Mouse (Mus musculus): Measurements from ENCODE around the gene Alg1. TPM values are rescaled to one million over a fixed set of nuclear protein-coding genes. Genes with fewer than 3 reads are reported as not detected.

Alg1 gene
- total and polyA plus RNA-seq, 2 experiments: 24.7 to 46.1 TPM

GRCm38 (mm10) chr16:5202681-5203080, 30.7 kb upstream of the Alg1 start:
- TF ChIP-seq POLR2A (IDR thresholded peaks at IDR 0.05; ENCODE audit: extremely low read depth, insufficient read depth, low read length): no peak
- peak; percentile 71 for TF ChIP-seq CTCF (IDR thresholded peaks at IDR 0.05; ENCODE audit: low read depth, low read length)
- Histone ChIP-seq H3K4me1 (ENCODE audit: control insufficient read depth, insufficient read depth, low read length) (peaks cover 5% of the 10 kb centered on the region), H3K4me3 (ENCODE audit: insufficient read depth, low read depth, low read length) (peak overlapping the region; percentile 99), H3K27ac (replicated peaks; ENCODE audit: insufficient read depth, low read depth, low read length) (peak overlapping the region; percentile 66), H3K79me2 (ENCODE audit: control insufficient read depth, insufficient read depth, low read length) (0 out of 2 replicates have a peak, but pooled peaks cover 3% of the 10 kb centered on the region), H3K36me3 (ENCODE audit: control insufficient read depth, insufficient read depth, low read length) (peaks cover 12% of the 10 kb centered on the region), H3K9ac (ENCODE audit: low read depth, low read length) (no peak overlapping the region; the same call in 1 of the 2 replicates), H3K27me3 (ENCODE audit: control insufficient read depth, insufficient read depth, low read length) (no peaks in the 10 kb centered on the region)
- 3% methylated on average over 4 of the region's 4 CpGs for WGBS
- peak; percentile 64 for DNase-seq (ENCODE audit: extremely low read depth, low read depth, low spot score)

GRCm38 (mm10) chr16:5203200-5203599, 30.2 kb upstream of the Alg1 start:
- peak overlapping the region; percentile 66 for H3K27ac ChIP-seq (replicated peaks; ENCODE audit: insufficient read depth, low read depth, low read length)
- DNase-seq (ENCODE audit: extremely low read depth, low read depth, low spot score): no peak

GRCm38 (mm10) chr16:5203668-5204433, 29.6 kb upstream of the Alg1 start, which contains the start of gene Nagpa:
Nagpa (minus strand) TSS chr16:5204012.
- TF ChIP-seq POLR2A (IDR thresholded peaks at IDR 0.05; ENCODE audit: extremely low read depth, insufficient read depth, low read length): peak; percentile 55
- TF ChIP-seq CTCF (IDR thresholded peaks at IDR 0.05; ENCODE audit: low read depth, low read length): no peak
- Histone ChIP-seq H3K27ac (replicated peaks; ENCODE audit: insufficient read depth, low read depth, low read length) (peak within 1 kb of the TSS; percentile 66), H3K4me1 (ENCODE audit: control insufficient read depth, insufficient read depth, low read length) (peaks cover 5% of the 10 kb centered on the region), H3K4me3 (ENCODE audit: insufficient read depth, low read depth, low read length) (peak within 1 kb of the TSS; percentile 99), H3K9ac (ENCODE audit: low read depth, low read length) (peak within 1 kb of the TSS; percentile 96), H3K79me2 (ENCODE audit: control insufficient read depth, insufficient read depth, low read length) (0 out of 2 replicates have a peak, but pooled peaks cover 3% of the 10 kb centered on the region), H3K36me3 (ENCODE audit: control insufficient read depth, insufficient read depth, low read length) (peaks cover 7% of the 10 kb centered on the region), H3K27me3 (ENCODE audit: control insufficient read depth, insufficient read depth, low read length) (no peaks in the 10 kb centered on the region)
- 4% methylated on average over 40 of the region's 40 CpGs for WGBS
- peak; percentile 62 for DNase-seq (ENCODE audit: extremely low read depth, low read depth, low spot score)

More at GRCm38 (mm10) chr16:5203200-5203599, 30.2 kb upstream of the Alg1 start:
- WGBS: under 1% methylated on average over 36 of the region's 36 CpGs
- Histone ChIP-seq H3K4me3 (ENCODE audit: insufficient read depth, low read depth, low read length) (peak overlapping the region; percentile 99), H3K79me2 (ENCODE audit: control insufficient read depth, insufficient read depth, low read length) (0 out of 2 replicates have a peak, but pooled peaks cover 3% of the 10 kb centered on the region), H3K9ac (ENCODE audit: low read depth, low read length) (peak overlapping the region; percentile 96), H3K4me1 (ENCODE audit: control insufficient read depth, insufficient read depth, low read length) (peaks cover 5% of the 10 kb centered on the region), H3K27me3 (ENCODE audit: control insufficient read depth, insufficient read depth, low read length) (no peaks in the 10 kb centered on the region), H3K36me3 (ENCODE audit: control insufficient read depth, insufficient read depth, low read length) (peaks cover 8% of the 10 kb centered on the region)
- TF ChIP-seq POLR2A (IDR thresholded peaks at IDR 0.05; ENCODE audit: extremely low read depth, insufficient read depth, low read length) (no peak), CTCF (IDR thresholded peaks at IDR 0.05; ENCODE audit: low read depth, low read length) (no peak)

DNA sequence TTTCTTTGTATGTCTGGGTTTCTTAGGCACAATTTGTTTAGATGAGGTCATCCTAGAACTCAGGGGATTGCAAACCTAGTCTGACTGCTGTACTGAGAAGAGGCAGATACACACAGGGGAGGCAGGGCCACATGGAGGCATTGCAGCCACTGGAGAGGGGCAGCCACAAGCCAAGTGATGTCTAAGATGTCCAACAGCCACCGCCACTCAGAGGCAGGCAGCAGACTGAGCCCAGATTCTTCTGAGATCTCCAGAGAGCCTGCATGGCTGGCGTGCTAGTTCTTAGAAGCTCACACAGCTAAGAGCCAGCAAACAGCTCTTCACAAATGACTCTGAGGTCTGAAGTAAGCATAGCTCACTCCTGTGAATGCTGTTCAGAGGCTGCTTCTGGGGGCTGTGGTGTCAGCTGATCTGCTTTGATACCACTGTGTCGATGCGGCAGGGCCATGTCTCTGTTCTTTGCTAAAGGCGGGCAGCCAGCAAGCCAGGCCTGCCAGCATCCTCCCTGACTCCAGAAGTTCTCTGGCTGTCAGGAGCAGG, 27.9 kb upstream of the Alg1 start:
- H3K79me2 ChIP-seq (ENCODE audit: control insufficient read depth, insufficient read depth, low read length): 0 out of 2 replicates have a peak, but pooled peaks cover 3% of the 10 kb centered on the region
- H3K27ac ChIP-seq (replicated peaks; ENCODE audit: insufficient read depth, low read depth, low read length): no peak overlapping the region
- no peak for TF ChIP-seq POLR2A (IDR thresholded peaks at IDR 0.05; ENCODE audit: extremely low read depth, insufficient read depth, low read length)
- TF ChIP-seq CTCF (IDR thresholded peaks at IDR 0.05; ENCODE audit: low read depth, low read length): no peak
- no peak overlapping the region for H3K9ac ChIP-seq (ENCODE audit: low read depth, low read length)
- peaks cover 5% of the 10 kb centered on the region for H3K4me1 ChIP-seq (ENCODE audit: control insufficient read depth, insufficient read depth, low read length)
- no peak for DNase-seq (ENCODE audit: extremely low read depth, low read depth, low spot score)
- no peaks in the 10 kb centered on the region; the same call in none of the 2 replicates for H3K36me3 ChIP-seq (ENCODE audit: control insufficient read depth, insufficient read depth, low read length)
- no peaks in the 10 kb centered on the region for H3K27me3 ChIP-seq (ENCODE audit: control insufficient read depth, insufficient read depth, low read length)
- no peak overlapping the region for H3K4me3 ChIP-seq (ENCODE audit: insufficient read depth, low read depth, low read length)
- WGBS: 96% methylated on average over 5 of the region's 5 CpGs

DNA sequence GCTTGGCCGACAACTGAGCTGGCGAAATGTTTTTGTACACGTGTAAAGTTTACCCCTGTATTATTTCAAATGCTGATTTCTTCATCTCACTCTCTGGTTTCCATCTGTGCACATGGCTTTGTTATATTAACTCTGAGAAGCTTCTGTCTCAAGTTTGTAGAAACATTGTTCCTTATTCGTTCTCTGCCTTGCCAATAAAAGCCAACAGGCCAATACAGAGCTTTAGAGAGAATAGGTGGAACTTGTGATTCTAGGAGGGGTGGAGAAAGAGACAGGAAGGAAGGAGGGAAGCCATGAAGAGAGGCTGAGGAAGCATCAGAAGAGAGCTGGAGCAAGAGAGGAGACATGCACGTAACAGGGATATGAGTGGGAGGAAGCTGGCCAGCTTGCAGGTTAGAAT, 27.4 kb upstream of the Alg1 start:
- Histone ChIP-seq H3K4me3 (ENCODE audit: insufficient read depth, low read depth, low read length) (no peak overlapping the region), H3K36me3 (ENCODE audit: control insufficient read depth, insufficient read depth, low read length) (no peaks in the 10 kb centered on the region; the same call in none of the 2 replicates), H3K79me2 (ENCODE audit: control insufficient read depth, insufficient read depth, low read length) (0 out of 2 replicates have a peak, but pooled peaks cover 3% of the 10 kb centered on the region), H3K4me1 (ENCODE audit: control insufficient read depth, insufficient read depth, low read length) (peaks cover 5% of the 10 kb centered on the region), H3K27ac (replicated peaks; ENCODE audit: insufficient read depth, low read depth, low read length) (no peak overlapping the region), H3K9ac (ENCODE audit: low read depth, low read length) (no peak overlapping the region), H3K27me3 (ENCODE audit: control insufficient read depth, insufficient read depth, low read length) (no peaks in the 10 kb centered on the region)
- WGBS: 75% methylated on average over 5 of the region's 5 CpGs
- TF ChIP-seq POLR2A (IDR thresholded peaks at IDR 0.05; ENCODE audit: extremely low read depth, insufficient read depth, low read length): no peak
- DNase-seq (ENCODE audit: extremely low read depth, low read depth, low spot score): no peak
